Mouse (Mus musculus): ENCODE measurements around the gene Marc2. TPM values are rescaled to one million over a fixed set of nuclear protein-coding genes. Genes with fewer than 3 reads are reported as not detected.

Marc2 gene
- total RNA-seq, 1 experiment from 2014 or later, result 60.4 TPM

DNA sequence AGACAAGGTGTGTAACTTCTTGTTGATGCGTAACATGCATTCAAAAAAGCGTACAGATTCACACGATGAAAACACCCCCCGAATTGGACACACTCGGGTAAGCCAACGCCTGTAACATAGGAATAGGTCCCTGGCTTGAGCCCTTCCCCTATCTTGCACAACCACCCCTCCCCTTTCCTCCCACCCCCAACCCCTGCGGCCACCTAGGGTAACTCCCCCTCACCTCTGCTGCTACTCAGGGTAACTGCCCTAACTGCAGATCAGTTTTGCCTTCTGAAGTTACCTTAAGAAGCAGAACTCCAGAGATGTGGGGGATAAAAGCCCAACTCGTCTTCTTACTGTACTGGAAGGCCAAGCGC is 74.4 kb downstream of the Marc2 start:
- no peak for ATAC-seq (replicated peaks; ENCODE audit: insufficient number of reproducible peaks, low FRiP score, low TSS enrichment, poor library complexity, severe bottlenecking)

DNA sequence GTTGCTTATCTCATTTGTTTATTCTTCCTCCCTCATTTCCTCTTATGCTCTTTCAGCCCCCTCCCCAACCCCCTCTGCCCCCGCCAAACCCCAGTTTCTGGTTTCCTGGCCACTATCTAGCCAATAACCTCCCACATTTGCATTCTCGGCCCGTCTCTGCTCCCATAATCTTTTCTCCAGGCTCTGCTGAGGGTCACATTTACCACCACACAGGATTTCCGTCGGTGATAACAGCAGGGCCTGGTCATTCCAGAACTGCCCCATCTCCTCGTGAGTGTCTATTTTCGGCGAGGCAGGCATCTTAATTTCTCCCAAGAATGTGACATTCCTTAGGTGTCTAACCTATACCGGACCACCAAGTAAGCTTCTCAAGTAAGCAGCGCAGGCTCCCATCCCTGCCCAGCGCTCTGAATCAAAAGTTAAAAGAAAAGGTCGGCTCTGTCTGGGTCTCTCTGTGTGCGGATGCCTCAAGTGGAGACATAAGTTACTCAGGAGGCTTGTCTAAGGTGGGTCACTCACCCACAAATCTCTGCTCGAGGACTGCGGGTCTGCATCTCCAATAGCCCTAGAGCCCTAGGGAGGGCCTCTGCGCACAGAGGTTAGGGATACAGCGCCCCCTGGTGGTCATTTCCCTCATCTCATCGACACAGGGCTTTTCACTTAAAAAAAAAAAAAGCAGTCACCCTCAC is 74.9 kb downstream of the Marc2 start:
- ATAC-seq (replicated peaks; ENCODE audit: insufficient number of reproducible peaks, low FRiP score, low TSS enrichment, poor library complexity, severe bottlenecking), result peak; percentile 54; the same call in 1 of the 2 replicates

DNA sequence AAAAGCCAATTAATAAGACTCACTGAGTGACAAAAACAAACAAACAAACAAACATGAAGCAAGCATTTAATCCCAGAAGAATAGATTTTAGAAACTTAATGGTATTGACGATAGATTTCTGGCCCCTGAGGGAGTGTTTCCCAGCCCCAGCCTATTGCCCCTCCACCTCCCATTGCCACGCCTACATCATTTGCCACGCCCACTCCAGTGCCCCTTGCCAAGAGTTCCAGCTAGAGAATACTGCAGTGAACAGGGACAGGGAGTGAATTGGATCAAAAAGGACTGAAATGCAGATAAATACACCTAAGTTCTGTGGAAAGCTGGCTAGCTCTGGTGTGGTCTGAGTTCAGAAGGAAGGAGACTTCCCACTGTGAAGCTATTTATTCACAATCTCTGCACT is 82.4 kb downstream of the Marc2 start:
- no peak for ATAC-seq (replicated peaks; ENCODE audit: insufficient number of reproducible peaks, low FRiP score, low TSS enrichment, poor library complexity, severe bottlenecking)

Other genes with a start within 250 kb of the Marc2 start
- gene Hlx, start 113.8 kb downstream of the Marc2 start, total RNA-seq (2017), result 5.3 to 9.2 TPM (median 5.4 TPM) in 3 replicates
- gene Marc1, start 35.1 kb downstream of the Marc2 start, total RNA-seq (2017), result not detected in 3 replicates
- not detected in 3 replicates for gene C130074G19Rik, start 36.8 kb upstream of the Marc2 start, total RNA-seq (2017)
- gene Mark1, start 153.1 kb upstream of the Marc2 start, total RNA-seq (2017), result 0.19 TPM in 1 of 3 replicates, not detected in the others

Measured in monocyte, adult 5-6 weeks (primary cell).